Mouse (Mus musculus): ENCODE results near the gene Mcts2.
A peak's percentile ranks its signal among the peaks of the same experiment; 100 is the strongest.

Gene Mcts2

DNA sequence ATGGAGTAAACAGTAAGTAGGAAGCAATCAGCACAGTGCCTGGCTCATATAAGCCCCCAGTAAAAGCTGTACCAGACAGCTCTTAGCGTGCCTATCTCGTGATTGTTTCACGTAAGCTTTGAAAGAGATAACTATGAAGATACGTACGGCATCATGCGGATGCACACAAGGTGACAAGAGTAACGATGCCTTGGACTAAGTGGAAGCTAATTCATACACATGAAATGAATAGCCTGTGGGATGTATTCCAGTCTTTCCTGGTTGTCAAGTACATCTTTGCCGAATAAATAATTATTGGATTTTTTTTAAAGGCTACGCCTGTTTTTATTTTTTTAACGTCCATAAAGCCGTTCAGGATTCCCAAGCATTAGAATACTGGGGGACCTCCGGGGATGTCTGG is 436 bp upstream of the Mcts2 start:
- DNase-seq (ENCODE audit: inconsistent ontology term) = no peak

DNA sequence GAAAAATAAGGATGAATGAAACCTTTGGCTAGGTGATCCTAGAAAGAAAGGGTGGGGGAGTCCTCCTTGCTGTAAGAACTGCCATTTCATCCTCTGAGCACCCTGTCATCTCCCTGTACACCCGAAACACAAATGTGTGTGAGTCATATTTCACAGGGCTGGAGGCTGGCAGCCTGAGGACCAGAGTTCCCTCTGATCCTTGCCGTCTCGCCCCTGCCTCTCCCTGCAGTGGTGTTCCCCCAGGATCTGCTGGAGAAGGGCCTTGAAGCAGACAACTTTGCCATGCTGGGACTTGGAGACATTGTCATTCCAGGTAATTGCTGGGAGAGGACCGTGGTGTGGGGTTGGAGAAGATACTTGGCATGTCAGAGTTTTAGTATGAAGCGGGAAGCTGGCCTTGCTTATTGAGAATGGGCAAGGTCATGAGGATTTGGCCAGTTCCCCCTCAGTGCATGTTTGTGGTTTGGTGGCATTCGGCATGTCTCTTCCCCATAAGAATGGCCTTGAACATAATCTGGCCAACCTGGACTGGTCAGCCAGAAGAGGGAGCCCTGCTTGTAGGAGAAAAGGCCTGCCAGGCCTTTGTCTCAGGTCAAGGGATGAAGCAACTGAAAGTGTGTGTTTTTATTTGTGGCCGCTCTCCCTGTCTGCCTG is 4.9 kb downstream of the Mcts2 start:
- peak; percentile 90 for DNase-seq (ENCODE audit: inconsistent ontology term)

DNA sequence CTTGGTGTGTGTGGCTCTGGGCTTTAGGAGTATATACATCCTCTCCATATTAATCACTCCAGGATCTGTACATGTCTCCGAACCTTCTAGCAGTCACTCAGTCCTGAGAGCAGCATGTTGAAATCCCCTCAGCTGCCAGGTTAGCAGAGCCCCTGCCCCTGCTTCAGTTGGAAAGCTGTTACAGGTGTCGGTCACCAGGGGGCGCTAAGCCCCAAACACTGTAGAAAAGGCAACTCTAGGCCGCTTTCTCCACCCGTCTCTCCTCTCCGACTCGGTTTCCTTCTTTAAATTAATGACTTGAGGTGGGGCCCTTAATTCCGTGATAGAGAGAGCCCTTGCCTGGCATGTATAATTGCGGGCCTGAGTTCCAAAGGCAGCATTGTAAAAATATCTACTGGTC is 6.4 kb downstream of the Mcts2 start:
- no peak for DNase-seq (ENCODE audit: inconsistent ontology term)

DNA sequence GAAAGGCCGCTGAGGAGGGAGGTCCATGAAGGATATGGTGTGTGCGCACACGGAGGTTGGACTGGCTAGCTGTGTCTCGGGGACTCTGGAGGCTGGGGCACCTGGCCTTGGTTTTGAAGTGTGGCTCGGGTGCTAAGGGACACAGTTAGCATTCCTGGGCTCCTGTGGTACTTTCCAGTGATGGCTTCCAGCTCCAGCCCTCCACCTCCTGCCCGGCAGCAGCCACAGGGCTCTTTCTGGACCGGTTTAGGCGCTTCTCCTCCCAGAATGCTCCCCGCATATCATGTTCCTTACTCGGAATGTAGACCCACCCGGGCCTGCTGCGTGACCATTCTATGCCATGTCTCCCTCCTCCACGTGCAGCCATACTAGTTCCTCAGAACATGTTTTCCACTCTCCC is 6.9 kb downstream of the Mcts2 start:
- no peak for DNase-seq (ENCODE audit: inconsistent ontology term)

DNA sequence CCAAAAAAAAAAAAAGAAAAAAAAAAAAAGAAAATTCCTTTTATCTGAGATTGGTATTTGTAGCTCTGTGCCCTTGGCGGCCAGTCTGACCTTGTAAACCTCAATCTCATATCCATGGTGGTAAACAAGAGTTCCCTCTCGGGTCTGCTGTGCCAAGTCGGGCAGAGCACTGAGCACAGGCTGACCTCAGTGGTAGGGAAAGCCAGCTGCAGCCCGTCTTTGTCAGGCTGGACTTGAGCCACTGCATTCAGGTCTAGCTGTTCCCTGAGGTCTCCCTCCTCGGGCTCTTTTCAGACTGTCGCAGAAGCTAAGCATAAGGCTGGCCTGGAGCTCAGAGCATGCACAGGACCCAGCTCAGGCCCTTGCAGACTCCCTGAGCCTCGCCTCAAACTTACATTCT is 7.9 kb downstream of the Mcts2 start:
- no peak for DNase-seq (ENCODE audit: inconsistent ontology term)

DNA sequence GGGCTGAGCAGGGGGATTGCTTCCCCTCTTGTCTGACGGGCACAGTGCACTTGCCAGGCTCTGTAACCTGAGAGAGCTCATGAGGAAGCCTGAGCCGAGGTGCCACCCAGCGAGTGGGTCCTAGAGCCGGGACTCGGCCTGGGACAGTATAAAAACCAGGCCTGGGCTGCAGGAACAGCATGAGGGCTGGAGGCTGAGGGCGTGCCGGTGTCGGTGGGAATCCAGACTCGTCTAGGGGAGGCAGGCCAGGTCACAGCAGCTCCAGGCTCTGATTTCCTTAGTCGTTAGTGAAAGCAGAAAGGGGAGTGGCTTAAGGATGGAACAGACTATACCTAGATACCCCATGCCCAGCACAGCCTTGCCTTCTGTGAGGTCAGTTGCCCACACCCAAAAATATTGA is 9.2 kb downstream of the Mcts2 start:
- DNase-seq (ENCODE audit: inconsistent ontology term) = no peak

DNA sequence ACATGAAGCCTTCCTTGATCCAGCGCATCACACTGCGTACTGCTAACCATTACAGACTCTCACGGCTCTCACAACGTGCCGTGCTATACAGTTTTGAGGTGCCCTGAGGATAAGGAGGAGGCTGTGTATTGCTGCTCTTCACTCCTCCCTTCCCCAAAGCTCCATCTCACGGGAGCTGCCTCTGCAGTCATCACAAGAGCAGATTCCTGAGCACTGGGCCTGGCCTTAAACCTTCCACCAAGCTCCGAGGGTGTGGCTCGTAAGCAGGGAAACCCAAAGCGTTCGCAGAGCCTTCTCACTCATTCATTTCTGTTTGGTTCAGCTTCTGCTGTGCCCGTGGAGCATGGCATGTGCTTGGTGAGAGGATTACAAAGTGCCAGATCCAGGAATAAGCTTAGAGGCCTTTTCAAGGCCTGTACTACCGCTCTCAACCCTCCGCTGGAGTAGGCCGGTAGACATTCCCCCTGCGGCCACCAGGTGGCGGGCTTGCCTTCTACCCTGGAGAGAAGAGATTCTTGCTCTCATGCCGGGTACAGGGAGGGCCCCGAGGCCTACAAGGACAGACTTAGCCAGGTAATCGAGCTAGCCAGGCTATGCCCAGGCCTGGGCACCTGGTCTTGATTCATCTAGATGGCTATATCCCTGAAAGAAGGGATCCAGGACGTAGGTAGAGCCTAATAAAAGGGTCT is 9.8 kb downstream of the Mcts2 start:
- peak; percentile 95 for DNase-seq (ENCODE audit: inconsistent ontology term)

DNA sequence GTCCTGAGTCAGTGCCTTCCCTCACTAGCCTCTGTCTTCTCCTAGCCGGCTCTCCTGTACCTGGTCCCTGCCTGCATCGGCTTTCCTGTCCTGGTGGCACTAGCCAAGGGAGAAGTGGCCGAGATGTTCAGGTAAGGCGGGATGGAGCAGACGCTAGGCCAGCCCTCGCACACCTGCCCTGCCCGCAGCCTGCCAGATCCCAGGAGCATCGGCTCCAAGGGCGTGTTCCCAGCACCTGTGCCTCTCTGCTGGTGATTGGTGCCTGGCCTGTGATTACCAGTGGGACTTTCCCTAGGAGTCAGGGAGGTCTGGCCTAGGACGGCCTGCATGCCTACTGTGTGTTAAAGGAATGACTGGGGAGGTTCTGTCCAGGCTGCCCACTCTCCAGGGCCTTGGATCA is 13.3 kb downstream of the Mcts2 start:
- DNase-seq (ENCODE audit: inconsistent ontology term) = no peak

DNA sequence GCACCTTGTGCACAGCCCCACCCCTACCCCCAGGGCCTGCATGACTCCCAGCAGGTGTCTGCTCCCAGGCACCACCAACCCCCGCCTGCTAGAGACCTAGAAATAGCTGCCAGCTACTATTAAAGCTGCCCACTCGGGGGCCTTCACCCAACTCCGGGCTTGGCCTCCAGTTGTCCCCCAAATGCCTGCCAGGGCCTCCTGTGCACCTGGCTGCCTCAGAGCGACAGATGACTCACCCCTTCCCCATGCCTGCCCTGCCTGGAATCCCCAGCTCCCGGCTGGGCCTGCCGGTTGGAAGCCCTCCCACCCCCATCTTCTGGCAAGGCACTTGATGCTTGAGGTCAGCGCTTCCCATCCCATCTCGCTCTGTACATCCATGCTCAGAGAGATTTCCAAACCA is 13.9 kb downstream of the Mcts2 start:
- DNase-seq (ENCODE audit: inconsistent ontology term) = no peak

DNA sequence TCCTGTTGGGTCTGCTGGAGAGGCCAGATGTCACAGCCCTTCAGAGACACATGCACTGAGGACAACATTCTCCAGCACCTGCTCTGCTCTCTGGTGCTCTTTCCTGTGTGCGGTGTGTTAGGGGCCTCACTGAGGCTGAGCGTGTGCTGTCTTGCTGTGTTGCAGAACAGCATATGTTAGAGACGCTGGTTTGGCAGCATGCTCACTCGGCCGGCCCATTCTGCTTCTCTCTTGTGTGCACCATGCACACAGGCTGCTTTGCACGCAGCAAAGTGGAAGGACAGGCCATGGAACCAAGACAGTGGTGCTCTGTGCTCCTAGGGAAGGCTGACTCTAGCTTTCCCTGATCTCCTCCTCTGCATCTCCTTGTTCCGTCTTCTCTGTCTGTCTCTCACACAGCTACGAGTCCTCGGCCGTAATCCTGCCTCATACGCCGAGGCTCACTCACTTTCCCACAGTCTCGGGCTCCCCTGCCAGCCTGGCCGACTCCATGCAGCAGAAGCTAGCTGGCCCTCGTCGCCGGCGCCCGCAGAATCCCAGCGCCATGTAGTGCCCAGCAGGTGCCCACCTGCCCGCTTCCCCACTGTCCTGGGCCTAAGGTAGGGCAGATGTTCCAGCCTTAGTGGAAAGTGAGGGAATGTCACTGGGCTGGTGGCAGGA is 16.9 kb downstream of the Mcts2 start:
- no peak for DNase-seq (ENCODE audit: inconsistent ontology term)

DNA sequence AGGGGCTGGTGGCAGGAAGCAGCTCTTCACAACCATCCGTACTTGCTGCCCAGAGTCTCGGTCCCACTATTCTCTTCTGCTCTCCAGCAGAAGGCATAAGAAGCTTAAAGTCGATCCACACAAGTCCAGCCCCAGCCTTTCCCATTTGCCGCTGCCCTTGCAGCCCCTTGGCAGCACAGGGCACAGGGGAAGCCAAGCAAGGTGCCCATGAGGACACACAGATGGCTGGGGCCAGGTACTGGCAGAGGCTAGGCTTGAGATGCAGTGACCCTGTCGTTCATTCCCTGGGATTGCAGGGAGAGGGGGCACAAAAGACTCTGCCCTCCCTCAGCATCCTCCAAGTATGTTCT is 17.4 kb downstream of the Mcts2 start:
- no peak for DNase-seq (ENCODE audit: inconsistent ontology term)

DNA sequence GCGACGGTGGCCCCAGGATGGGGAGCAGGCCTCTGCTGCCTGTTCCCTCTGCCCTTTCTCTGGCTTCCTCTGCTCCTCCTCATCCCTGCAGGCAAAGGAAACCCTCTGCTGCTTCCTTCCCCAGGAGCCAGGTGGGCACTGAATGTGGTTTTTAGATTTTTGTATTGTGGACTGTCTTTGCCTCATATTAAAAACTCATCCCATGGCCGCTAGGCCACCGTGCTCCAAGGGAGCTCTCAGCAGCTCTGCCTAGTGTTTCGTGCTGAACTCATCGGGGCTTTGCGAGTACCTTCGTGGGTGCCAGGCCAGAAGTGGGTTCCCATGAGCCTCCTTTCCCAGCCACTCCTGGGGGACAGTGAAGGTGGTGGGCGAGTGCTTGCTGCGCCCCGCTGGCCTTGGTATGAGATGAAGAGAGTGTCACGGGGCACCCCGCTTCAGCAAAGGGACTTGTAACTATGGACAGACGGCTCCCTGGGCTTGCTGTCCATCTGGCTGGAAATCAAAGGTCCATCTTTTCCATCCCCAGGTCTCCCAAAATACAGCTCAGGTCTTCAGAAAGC is 18.1 kb downstream of the Mcts2 start:
- DNase-seq (ENCODE audit: inconsistent ontology term) = no peak

DNA sequence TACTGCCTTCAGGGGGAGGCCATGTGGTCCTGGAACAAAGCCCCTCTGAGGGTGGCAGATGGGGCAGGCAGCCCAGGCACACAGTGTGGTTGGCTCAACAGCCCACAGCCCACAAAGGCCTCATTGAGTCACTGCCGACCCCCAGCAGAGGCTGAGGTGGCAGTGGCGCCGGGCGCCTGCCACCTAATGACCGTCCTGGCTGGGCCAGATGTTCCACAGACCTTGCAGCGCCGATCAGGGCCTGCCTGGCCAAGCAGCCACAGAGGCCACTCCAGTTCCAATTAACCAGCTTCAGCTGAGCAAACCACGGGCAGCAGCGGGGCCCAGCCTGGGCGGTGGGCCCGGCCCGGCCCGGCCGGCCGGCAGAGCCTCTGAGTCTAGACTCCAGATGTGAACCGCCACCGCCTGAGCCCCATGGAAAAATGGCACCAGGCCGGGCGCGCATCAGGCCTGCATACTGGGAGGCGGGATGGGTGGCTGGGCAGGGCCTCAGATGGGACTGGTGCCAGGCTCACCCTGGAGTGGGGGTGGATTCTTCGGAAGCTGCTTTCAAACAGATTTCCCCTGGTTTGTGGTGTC is 19.2 kb downstream of the Mcts2 start:
- peak; percentile 81 for DNase-seq (ENCODE audit: inconsistent ontology term)

DNA sequence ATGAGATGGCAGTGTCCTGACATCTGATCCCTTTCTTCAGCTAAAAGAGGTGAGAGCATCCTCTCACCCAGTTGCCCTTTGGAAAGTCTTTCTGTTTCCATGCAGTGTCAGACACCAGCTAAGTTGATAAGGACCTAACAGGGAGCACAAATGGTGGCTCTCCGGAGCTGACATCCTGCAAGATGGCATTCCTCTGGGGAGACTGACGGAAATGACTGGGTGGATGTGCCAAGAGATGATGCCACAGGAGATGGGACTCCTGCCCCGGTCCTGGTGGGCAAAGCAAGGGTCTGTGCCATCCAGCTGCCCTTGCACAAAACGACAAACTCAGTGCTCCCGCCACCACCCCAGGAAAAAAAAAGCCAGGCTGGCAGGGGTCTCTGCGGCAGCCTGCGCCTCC is 20.4 kb downstream of the Mcts2 start:
- DNase-seq (ENCODE audit: inconsistent ontology term) = no peak

DNA sequence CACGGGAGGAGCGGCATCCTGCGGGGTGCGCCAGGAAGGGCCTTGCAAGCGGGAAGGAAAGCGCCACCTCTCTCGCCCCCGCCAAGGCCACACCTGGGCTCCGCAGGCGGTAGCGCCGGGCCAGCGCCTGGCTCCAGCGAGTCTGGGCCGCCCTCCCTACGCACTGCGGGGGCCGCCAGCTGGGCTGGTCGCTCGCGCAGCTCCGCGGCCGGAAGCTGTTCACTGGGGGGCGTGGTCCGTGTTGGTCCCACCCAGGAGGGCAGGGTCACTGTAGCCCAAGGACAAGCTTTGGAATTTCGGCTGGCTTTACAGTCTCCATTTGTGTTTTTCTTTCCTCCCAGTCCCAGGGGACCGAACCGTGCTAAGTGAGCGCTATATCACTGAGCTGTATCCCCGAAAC is 20.8 kb downstream of the Mcts2 start:
- DNase-seq (ENCODE audit: inconsistent ontology term) = peak; percentile 92

DNA sequence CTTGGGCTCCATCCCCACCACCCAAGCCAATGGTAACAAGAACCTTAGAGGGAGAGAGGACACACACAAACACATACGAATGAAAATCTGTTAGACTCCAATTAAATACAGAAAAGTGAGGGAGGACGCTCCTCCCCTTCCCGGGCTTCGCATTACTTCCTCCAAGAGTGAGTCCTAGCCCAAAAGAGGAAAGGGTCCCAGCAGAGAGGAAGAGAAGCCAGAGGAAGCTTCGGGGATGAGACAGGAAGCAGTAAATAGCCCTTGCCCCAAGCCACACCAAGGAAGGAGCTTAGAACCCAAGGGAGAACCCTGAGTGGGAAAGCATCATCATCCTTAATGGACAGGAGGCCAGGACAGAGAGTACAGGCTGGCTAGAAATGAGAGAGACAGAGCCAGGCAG is 22.2 kb downstream of the Mcts2 start:
- no peak for DNase-seq (ENCODE audit: inconsistent ontology term)

DNA sequence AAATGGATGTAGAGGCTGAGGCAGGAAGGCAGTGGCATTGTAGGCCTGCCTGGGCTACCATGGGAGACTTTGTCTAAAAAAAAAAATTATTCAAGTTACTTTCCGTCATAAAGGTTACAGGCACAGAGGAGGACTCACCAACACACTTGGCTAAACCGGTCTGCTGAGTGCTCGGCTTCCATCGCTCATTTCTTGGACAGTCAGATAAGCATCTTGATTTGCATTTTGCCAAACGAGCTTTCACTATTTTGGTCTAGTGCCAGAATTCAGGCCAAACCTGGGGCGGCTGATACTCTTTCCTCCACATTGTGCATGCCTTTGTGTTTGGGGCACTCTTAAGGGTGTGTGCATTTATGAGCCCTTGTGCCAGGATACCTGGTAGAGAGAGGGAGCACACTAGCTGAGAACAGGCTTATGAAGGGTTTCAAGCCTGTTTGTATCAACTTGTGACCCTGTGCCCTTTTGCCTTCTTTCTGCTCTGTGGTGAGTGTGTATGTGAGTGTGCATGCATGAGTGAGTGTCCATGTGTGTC is 29.5 kb downstream of the Mcts2 start:
- DNase-seq (ENCODE audit: inconsistent ontology term) = no peak

DNA sequence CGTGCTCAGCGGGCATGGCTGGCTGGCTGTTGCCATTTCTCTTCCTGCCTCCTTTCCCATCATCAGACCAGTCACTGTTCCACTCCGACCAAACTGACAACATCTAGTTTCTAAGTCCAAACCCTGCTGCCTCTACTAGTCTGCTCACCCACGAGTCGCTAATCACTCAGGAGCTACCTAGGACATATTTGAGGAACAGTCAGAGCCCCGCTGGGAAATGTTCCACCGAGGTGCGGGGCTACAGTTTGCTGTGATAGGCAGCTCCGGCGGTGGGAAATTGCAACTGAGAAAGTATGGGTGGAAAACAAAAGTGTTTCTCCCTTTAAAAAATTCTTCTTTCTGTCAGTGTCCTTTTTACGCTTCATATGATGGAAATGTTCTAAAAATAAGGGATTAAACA is 30.8 kb downstream of the Mcts2 start:
- DNase-seq (ENCODE audit: inconsistent ontology term) = no peak

DNA sequence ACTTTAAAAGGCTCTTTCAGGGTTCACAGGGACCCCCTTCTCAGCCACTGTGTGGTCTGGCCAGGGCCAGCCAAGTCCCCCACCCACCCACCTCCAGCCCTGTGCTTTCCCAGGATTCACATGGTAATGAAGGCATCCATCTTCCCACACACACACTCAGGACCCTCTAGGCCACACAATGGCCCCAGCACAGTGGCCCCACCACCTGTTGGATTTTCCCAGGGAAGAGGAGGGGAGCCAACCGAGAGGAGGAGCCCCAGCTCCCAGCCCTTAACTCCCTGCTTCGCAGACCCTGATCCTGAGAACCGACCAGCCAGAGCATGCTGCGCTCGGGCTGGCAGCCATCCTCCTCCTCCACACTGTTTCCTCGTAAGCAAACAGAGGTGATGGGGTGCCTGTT is 31.2 kb downstream of the Mcts2 start:
- DNase-seq (ENCODE audit: inconsistent ontology term) = no peak

DNA sequence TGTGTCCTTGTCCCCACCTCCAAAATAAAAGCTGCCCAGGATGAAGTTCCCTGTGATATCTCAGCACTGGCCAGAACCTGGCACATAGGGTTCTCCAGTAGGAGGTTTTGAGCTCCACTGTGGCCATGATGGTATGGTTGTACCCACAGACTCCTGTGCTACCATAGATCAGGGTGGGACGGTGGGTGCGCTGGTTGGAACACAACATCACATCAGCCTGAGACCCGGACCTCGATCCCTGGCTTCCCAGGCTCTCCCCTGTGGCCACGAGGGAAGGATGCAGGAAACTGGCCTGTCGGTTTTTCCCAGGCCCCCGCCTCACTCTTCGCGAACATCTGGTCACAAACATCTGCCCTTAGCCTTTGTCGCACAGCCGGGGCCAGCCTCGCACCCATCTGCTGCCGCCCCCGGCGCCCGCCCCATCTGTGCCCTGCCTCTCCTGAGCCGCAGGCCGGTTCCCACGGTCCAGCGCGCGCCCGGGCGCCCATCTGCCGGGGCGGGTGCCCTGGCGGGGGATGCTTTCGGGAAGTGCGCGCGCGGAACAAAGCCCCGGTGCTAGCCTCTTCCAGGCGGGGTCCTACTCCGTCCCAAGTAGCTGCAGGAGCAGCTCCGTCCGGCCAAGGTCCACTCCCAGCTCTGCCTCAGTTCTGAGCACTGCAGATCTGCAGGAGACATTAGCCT is 37.0 kb downstream of the Mcts2 start:
- peak; percentile 40 for DNase-seq (ENCODE audit: inconsistent ontology term)

DNA sequence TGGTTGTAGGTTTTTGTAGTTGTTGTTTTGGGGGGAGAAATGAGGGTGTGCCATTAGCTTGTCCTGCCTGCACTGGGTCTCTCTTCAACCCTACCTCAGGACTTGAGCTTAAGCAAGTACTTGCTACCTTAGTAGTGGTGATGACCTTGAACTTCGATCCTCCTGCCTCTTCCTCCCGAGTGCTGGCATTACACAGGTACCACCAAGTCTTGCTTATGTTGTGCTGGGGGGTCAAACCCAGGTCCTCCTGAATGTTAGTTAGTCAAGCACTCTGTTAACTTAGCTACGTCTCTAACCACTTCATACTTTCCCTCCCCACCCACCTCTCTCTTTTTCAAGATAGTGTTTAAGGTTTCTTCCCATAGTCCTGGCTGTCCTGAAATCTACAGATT is 37.5 kb downstream of the Mcts2 start:
- DNase-seq (ENCODE audit: inconsistent ontology term) = no peak

DNA sequence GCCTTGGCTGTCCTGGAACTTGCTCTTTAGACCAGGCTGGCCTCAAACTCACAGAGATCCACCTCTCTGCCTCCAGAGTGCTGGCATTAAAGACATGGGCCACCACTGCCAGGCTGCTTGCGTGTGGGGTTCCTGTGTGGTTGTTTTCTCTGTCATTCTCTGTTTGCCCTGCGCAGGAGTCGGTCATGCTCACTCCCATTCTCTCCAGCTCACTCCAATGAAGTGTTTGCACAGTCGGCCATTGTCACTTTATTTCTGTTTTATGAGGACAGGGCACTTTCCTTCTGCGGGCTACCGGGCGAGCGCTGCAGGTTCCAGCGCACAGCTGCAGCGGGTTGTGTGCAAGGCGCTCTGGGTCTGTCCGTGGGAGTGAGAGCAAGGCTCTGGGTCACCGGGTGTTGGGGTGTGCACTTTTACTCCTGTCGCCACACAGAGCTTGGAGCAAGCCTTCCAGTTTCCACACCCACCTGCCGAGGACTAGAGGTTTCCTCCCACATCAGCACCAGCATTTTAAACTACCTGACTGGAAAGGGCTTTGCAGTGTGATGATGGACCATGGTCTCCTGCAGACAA is 38.4 kb downstream of the Mcts2 start:
- DNase-seq (ENCODE audit: inconsistent ontology term) = no peak
